Mouse (Mus musculus) lung, embryonic 16.5 days (tissue): ENCODE measurements around the gene Exoc3l. TPM values are rescaled to one million over a fixed set of nuclear protein-coding genes. Genes with fewer than 3 reads are reported as not detected.

ENCODE experiments used
- ATAC-seq: fragments of 200-750 bp; cut with Nextera tagmentation; 2 replicates; pipeline ENCODE4 v1.8.0; 2017; ENCODE audit warnings: low read depth, mild to moderate bottlenecking, moderate library complexity
- H3K27ac ChIP-seq: fragments of 300-500 bp; sonication (generic); 2 replicates; pipeline ENCODE4 v1.5.1; 2014; ENCODE audit warnings: mild to moderate bottlenecking, control low read depth, low read length
- H3K27me3 ChIP-seq: fragments of 300-500 bp; sonication (generic); 2 replicates; pipeline ENCODE4 v1.6.1; 2014; ENCODE audit warnings: low read depth, low read length, mixed read lengths; ENCODE audit not compliant: control insufficient read depth, insufficient read depth
- H3K36me3 ChIP-seq: fragments of 300-500 bp; sonication (generic); 2 replicates; pipeline ENCODE4 v1.6.1; 2014; ENCODE audit warnings: low read length; ENCODE audit not compliant: control insufficient read depth, insufficient read depth
- H3K4me1 ChIP-seq: fragments of 300-500 bp; sonication (generic); replicated peaks from 2 replicates; pipeline ENCODE4 v1.6.1; 2014; ENCODE audit warnings: low read length, mixed read lengths; ENCODE audit not compliant: control insufficient read depth, insufficient read depth
- H3K4me2 ChIP-seq: fragments of 300-500 bp; sonication (generic); 2 replicates; pipeline ENCODE4 v1.6.1; 2014; ENCODE audit warnings: low read depth, low read length, control low read depth
- H3K4me3 ChIP-seq: fragments of 300-500 bp; sonication (generic); 2 replicates; pipeline ENCODE4 v1.5.1; 2014; ENCODE audit warnings: mild to moderate bottlenecking, low read length, control low read depth
- H3K9ac ChIP-seq: fragments of 300-500 bp; sonication (generic); 2 replicates; pipeline ENCODE4 v1.6.1; 2014; ENCODE audit warnings: low read length, control low read depth
- H3K9me3 ChIP-seq: fragments of 300-500 bp; sonication (generic); 2 replicates; pipeline ENCODE4 v1.6.1; 2016; ENCODE audit warnings: low read length; ENCODE audit not compliant: control insufficient read depth
- WGBS: fragments of 180-500 bp; shearing (Covaris S2); extraction: QIAGEN DNeasy Blood & Tissue Kit; methylation state at CpG from one replicate; pipeline ENCODE4 v1.1.7; 2014; 5-methylcytosine and 5-hydroxymethylcytosine counted together
- polyA plus RNA-seq: library from polyadenylated mRNA; unstranded; fragments of >200 nt; fragmentation: Nextera tagmentation; extraction: Ambion mirVana; gene quantifications from 2 replicates; pipeline ENCODE4 v1.2.1, GENCODE M21; 2015

Exoc3l gene
- polyA plus RNA-seq, 1 experiment from 2014 or later, result 34.4 TPM

DNA sequence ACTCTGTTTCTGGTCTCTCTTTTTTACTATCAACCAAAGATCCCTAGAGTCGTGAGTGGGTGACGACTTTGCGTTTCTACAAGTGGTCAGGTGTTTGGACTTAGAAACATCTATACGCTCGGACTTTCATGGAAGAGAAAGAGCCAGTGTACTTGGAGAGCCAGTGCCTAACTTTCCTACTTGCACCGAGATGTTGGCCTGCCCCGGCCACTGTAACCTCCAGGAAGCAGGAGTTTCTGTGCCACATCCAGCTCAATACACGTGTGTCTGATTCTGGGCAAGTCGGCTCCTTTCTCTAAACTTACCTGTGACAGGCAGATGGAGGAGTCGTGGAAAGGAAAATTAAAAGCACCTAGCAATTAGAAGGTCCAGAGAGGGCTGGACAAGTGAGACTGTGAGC is 20.1 kb downstream of the Exoc3l start, which contains the start of gene Nol3:
Nol3 (plus strand) TSS at position 301 of the 400 bp plus-strand sequence.
- no peak for ATAC-seq
- 3% methylated on average over 10 of the region's 10 CpGs for WGBS

DNA sequence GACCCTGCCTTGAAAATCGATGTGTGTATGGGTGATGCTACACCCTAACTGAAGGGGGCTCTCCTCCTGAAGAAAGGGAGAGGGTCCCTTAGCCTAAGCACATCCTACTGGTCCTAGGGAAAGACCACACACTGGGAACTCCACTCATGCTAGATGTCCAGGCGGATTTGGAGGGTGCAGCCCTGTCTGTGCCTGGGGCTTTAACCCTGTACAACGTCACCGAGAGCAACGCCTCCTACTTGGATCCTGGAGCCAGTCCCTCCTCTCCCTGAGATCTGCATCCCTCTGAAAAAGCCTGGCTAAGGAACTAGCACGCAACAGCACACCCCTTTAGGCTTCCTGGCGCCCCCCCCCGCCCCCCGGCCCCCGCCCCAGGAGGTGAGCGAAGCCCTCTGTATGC is 20.5 kb downstream of the Exoc3l start:
- Histone ChIP-seq H3K4me3 (no peak overlapping the region; the same call in 1 of the 2 replicates), H3K4me2 (peak overlapping the region; percentile 74), H3K27ac (no peak overlapping the region), H3K36me3 (no peaks in the 10 kb centered on the region), H3K27me3 (peaks cover 81% of the 10 kb centered on the region), H3K9ac (peak overlapping the region; percentile 34; the same call in 1 of the 2 replicates), H3K9me3 (no peaks in the 10 kb centered on the region), H3K4me1 (peaks cover 19% of the 10 kb centered on the region)
- WGBS, result 13% methylated on average over 11 of the region's 11 CpGs
- no peak for ATAC-seq

More for the DNA sequence above, 20.1 kb downstream of the Exoc3l start, which contains the start of gene Nol3:
- H3K27ac ChIP-seq, result no peak within 1 kb of the TSS
- H3K27me3 ChIP-seq, result peaks cover 77% of the 10 kb centered on the region
- H3K4me1 ChIP-seq, result peaks cover 19% of the 10 kb centered on the region
- no peaks in the 10 kb centered on the region for H3K9me3 ChIP-seq
- no peaks in the 10 kb centered on the region for H3K36me3 ChIP-seq
- peak within 1 kb of the TSS; percentile 50 for H3K9ac ChIP-seq
- peak within 1 kb of the TSS; percentile 74 for H3K4me2 ChIP-seq
- H3K4me3 ChIP-seq, result peak within 1 kb of the TSS; percentile 49

- H3K4me2 ChIP-seq, result no peak overlapping the region
- WGBS, result 2% methylated on average over 11 of the region's 11 CpGs
- no peak overlapping the region for H3K27ac ChIP-seq
- no peak for ATAC-seq
- no peaks in the 10 kb centered on the region for H3K9me3 ChIP-seq
- H3K4me3 ChIP-seq, result no peak overlapping the region
- peaks cover 26% of the 10 kb centered on the region for H3K4me1 ChIP-seq
- peaks cover 83% of the 10 kb centered on the region for H3K27me3 ChIP-seq
- no peaks in the 10 kb centered on the region for H3K36me3 ChIP-seq
- no peak overlapping the region for H3K9ac ChIP-seq
Measured at GRCm38 (mm10) chr8:105270916-105271186, 25.1 kb downstream of the Exoc3l start.

- Histone ChIP-seq H3K4me2 (peak overlapping the region; percentile 87), H3K9me3 (no peaks in the 10 kb centered on the region), H3K27me3 (peaks cover 77% of the 10 kb centered on the region), H3K36me3 (no peaks in the 10 kb centered on the region), H3K9ac (peak overlapping the region; percentile 55), H3K4me1 (peaks cover 21% of the 10 kb centered on the region), H3K4me3 (peak overlapping the region; percentile 49), H3K27ac (no peak overlapping the region)
- ATAC-seq, result no peak
- WGBS, result 8% methylated on average over 39 of the region's 39 CpGs
Measured at GRCm38 (mm10) chr8:105270101-105270915, 25.6 kb downstream of the Exoc3l start.

DNA sequence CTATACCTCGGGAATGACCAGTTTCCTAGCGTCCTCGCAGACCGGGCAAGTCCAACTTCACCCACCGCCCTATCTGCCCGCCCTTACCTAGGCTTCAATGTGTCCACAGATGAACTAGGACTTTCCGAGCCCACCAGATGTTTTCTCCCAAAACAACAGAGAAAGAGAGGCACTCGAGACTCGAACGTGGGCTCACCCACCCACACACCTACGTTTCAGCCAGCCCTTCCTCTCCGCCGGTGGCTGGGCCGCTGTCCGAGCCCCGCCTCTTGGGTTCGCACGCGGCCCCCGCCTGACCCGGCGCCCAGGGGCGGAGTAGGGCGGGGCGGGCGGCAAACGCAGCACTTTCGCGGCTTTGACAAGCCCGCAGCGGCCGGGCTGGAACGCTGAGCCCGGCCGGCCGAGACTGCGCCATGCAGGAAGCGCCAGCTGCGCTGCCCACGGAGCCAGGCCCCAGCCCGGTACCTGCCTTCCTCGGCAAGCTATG is 26.4 kb downstream of the Exoc3l start, which contains the start of gene Hsf4:
Hsf4 (plus strand) TSS at position 341 of the 487 bp plus-strand sequence.
- WGBS, result 1% methylated on average over 42 of the region's 42 CpGs
- ATAC-seq, result peak; percentile 72

DNA sequence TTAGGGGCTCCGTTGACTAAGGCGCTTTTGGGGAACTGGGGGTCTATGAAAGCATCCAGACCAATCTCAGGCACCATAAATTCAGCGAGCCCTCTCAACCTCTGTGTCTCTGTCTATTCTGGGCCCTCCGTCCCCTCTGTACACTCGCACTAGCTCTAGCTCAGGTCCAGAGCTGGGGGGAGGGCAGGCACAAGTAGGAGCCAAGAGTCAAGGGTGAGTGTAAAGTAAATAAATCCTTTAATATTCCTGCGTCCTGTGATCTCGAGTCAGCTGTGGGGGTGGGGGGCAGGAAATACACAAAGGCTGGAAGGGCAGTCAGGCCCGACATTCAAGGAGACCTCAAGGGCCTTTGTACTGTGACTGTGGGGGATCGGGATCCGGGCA is 26.8 kb downstream of the Exoc3l start:
- peaks cover 27% of the 10 kb centered on the region for H3K4me1 ChIP-seq
- H3K27me3 ChIP-seq, result peaks cover 65% of the 10 kb centered on the region
- H3K9ac ChIP-seq, result peak overlapping the region; percentile 55
- H3K9me3 ChIP-seq, result no peaks in the 10 kb centered on the region
- WGBS, result 2% methylated on average over 10 of the region's 10 CpGs
- peak overlapping the region; percentile 87 for H3K4me2 ChIP-seq
- no peak overlapping the region for H3K27ac ChIP-seq
- peak; percentile 21 for ATAC-seq
- no peaks in the 10 kb centered on the region for H3K36me3 ChIP-seq
- H3K4me3 ChIP-seq, result peak overlapping the region; percentile 49

More for the DNA sequence above, 26.4 kb downstream of the Exoc3l start, which contains the start of gene Hsf4:
- Histone ChIP-seq H3K27me3 (peaks cover 69% of the 10 kb centered on the region), H3K4me2 (peak within 1 kb of the TSS; percentile 87), H3K9me3 (no peaks in the 10 kb centered on the region), H3K27ac (no peak within 1 kb of the TSS), H3K4me1 (peaks cover 27% of the 10 kb centered on the region), H3K36me3 (no peaks in the 10 kb centered on the region), H3K4me3 (peak within 1 kb of the TSS; percentile 49), H3K9ac (peak within 1 kb of the TSS; percentile 55)

DNA sequence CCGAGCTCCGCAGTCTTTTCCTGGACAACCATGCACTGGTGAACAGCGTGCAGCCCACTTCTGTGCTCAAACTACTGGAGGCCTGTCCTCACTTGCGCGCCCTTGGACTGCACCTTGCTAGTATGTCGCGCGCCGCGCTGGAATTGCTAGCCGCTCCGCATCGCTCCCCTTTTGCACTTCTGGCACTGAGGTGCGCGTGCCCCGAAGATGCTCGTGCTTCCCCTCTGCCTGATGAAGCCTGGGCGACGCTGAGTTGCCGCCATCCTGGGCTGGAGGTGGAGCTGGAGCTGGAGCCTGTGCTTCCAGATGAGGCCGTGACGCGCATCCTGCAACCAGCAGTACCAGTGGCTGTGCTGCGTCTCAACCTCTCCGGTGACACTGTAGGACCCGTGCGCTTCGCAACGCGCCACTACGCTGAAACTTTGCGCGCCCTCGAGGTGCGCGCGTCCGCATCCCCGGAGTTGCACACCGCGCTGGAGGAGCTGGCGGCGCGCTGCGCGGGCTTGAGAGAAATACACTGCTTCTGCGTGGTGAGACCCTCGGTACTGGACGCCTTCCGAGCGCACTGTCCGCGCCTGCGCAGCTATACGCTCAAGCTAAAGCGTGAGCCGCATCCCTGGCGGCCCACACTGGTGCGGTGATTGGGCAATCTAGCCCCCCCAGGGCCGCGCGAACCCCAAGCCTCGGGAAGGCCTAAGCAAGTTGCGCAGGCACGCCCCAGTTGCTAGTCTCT is 27.4 kb downstream of the Exoc3l start:
- peak; percentile 27 for ATAC-seq
- WGBS, result 3% methylated on average over 65 of the region's 65 CpGs
- H3K27me3 ChIP-seq, result peaks cover 63% of the 10 kb centered on the region

DNA sequence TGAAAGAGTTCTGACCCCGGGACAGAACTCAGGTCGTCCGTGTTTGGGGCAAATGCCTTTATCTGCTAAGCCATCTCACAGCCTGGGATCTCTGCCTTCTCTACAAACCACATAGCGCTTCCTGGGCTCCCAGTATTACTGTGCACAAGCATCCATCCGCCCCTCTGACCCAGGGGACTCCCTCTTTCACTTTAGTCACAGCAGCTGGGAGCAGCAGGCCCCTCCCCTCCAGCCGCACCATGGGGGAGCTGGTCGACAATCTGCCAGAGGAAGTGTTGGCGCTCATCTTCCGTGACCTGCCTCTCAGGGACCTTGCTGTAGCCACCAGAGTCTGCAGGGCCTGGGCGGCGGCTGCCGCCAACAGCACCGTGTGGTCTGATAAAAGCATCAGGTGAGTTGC is 29.1 kb downstream of the Exoc3l start:
- Histone ChIP-seq H3K4me3 (no peak overlapping the region), H3K4me2 (no peak overlapping the region), H3K9ac (no peak overlapping the region), H3K27me3 (peaks cover 50% of the 10 kb centered on the region), H3K9me3 (no peaks in the 10 kb centered on the region), H3K4me1 (peaks cover 31% of the 10 kb centered on the region), H3K27ac (no peak overlapping the region), H3K36me3 (no peaks in the 10 kb centered on the region)
- no peak for ATAC-seq
- WGBS, result 33% methylated on average over 13 of the region's 13 CpGs

More for the DNA sequence above, 27.4 kb downstream of the Exoc3l start:
- H3K9ac ChIP-seq, result peak overlapping the region; percentile 55
- no peaks in the 10 kb centered on the region for H3K9me3 ChIP-seq
- H3K4me1 ChIP-seq, result peaks cover 31% of the 10 kb centered on the region
- no peaks in the 10 kb centered on the region for H3K36me3 ChIP-seq
- H3K4me3 ChIP-seq, result peak overlapping the region; percentile 49
- H3K4me2 ChIP-seq, result peak overlapping the region; percentile 87
- no peak overlapping the region for H3K27ac ChIP-seq

DNA sequence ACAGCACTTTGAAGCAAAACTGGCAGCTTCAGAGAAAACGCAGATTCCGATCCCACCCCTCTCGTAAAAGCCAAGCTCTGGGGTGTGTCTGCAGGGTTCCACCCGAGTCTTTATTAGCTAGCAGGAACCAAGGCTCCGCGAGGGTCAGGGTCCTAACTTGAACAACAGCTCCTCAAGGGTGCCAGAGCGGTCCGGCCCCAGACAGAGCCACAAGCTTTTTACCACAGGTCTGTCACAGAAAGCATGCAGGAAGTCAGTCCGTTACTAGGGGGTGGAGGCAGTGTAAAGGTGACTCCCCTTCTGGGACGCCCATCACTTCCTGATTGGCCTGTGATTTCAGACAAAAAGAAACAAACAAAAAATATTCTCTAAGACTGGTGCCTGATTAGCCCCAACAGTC is 30.8 kb downstream of the Exoc3l start:
- Histone ChIP-seq H3K27ac (no peak overlapping the region), H3K36me3 (no peaks in the 10 kb centered on the region), H3K4me2 (peak overlapping the region; percentile 97), H3K27me3 (peaks cover 42% of the 10 kb centered on the region), H3K9me3 (peaks cover 4% of the 10 kb centered on the region; the same call in 1 of the 2 replicates), H3K4me1 (peaks cover 38% of the 10 kb centered on the region), H3K9ac (peak overlapping the region; percentile 80), H3K4me3 (peak overlapping the region; percentile 83)
- WGBS, result 12% methylated on average over 10 of the region's 10 CpGs
- ATAC-seq, result no peak
